Mouse (Mus musculus) liver, adult 2 months (tissue): Measurements from ENCODE around the gene Actr5. TPM values are rescaled to one million over a fixed set of nuclear protein-coding genes. Genes with fewer than 3 reads are reported as not detected.

Experiments used
- DNase-seq: peaks from one replicate; pipeline ENCODE4 v3.0.0-alpha.2; 2011; ENCODE audit warnings: low read depth, low spot score; ENCODE audit errors: extremely low read depth
- H3K27ac ChIP-seq: fragments of 200-500 bp; replicated peaks from 2 replicates; pipeline ENCODE4 v1.5.1; 2012; ENCODE audit warnings: low read depth, mild to moderate bottlenecking, control low read depth, inconsistent platforms, low read length; ENCODE audit not compliant: insufficient read depth
- H3K27me3 ChIP-seq: fragments of 200-500 bp; 2 replicates; pipeline ENCODE4 v1.6.1; 2012; ENCODE audit warnings: mild to moderate bottlenecking, moderate library complexity, low read length, inconsistent platforms; ENCODE audit not compliant: control insufficient read depth, insufficient read depth
- H3K36me3 ChIP-seq: fragments of 200-500 bp; 2 replicates; pipeline ENCODE4 v1.6.1; 2012; ENCODE audit warnings: low read length, inconsistent platforms; ENCODE audit not compliant: control insufficient read depth, insufficient read depth
- H3K4me1 ChIP-seq: fragments of 200-500 bp; 2 replicates; pipeline ENCODE4 v1.6.1; 2011; ENCODE audit warnings: low read length; ENCODE audit not compliant: control insufficient read depth, insufficient read depth
- H3K4me3 ChIP-seq: fragments of 200-500 bp; 2 replicates; pipeline ENCODE4 v1.5.1; 2011; ENCODE audit warnings: low read depth, mild to moderate bottlenecking, control low read depth, low read length, moderate library complexity; ENCODE audit not compliant: insufficient read depth
- H3K79me2 ChIP-seq: fragments of 200-500 bp; 2 replicates; pipeline ENCODE4 v1.6.1; 2012; ENCODE audit warnings: inconsistent platforms, mild to moderate bottlenecking, low read length, moderate library complexity; ENCODE audit not compliant: control insufficient read depth, insufficient read depth
- H3K9ac ChIP-seq: fragments of 200-500 bp; 2 replicates; pipeline ENCODE4 v1.6.1; 2012; ENCODE audit warnings: low read depth, mild to moderate bottlenecking, control low read depth, inconsistent platforms, low read length
- CTCF ChIP-seq: fragments of 200-500 bp; IDR thresholded peaks from 2 replicates; pipeline ENCODE4 v1.5.1; 2011; ENCODE audit warnings: low read depth, low read length, control low read depth
- POLR2A ChIP-seq: fragments of 200-500 bp; IDR thresholded peaks from 2 replicates; pipeline ENCODE4 v1.6.1; 2011; ENCODE audit warnings: low read length, control low read depth; ENCODE audit not compliant: insufficient read depth; ENCODE audit errors: extremely low read depth
- WGBS: fragments of 180-500 bp; shearing (Covaris S2); methylation state at CpG from one replicate; pipeline ENCODE4 v1.1.7; 2018; 5-methylcytosine and 5-hydroxymethylcytosine counted together
- polyA plus RNA-seq: library from polyadenylated mRNA; depleted of rRNA; stranded (reverse); fragments of >200 nt; gene quantifications from 2 replicates; pipeline ENCODE4 v1.2.3, GENCODE M21; 2012
- total RNA-seq: library from RNA; depleted of rRNA; stranded (reverse); fragments of >200 nt; gene quantifications from 2 replicates; pipeline ENCODE4 v1.2.3, GENCODE M21; 2014

Actr5 gene
- total and polyA plus RNA-seq, 2 experiments: 4.6 to 6.3 TPM

DNA sequence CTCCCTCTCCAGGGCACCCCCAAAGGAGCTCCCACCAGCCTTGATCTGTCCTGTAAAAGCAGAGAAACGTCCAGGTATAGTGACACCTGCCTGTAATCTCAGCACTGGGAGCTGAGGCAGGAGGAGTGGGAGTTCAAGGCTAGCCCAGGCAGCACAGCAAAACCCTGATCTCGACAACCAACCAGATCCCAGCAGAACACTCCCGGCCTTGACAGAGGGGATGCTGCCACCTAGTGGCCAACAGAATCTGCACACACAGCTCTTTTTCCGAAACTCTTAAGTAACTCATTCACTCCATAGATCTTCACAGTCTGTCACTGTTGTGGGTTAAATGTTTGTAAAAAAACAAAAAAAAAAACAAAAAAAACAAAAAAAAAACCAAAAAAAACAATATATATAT lies 28.3 kb downstream of the Actr5 start:
- Histone ChIP-seq H3K9ac (no peak overlapping the region), H3K4me3 (no peak overlapping the region), H3K79me2 (no peaks in the 10 kb centered on the region), H3K36me3 (no peaks in the 10 kb centered on the region), H3K27me3 (no peaks in the 10 kb centered on the region), H3K27ac (no peak overlapping the region), H3K4me1 (no peaks in the 10 kb centered on the region)
- DNase-seq: peak; percentile 51
- WGBS: 9% methylated on average over 4 of the region's 4 CpGs
- TF ChIP-seq POLR2A (no peak), CTCF (peak; percentile 91)

DNA sequence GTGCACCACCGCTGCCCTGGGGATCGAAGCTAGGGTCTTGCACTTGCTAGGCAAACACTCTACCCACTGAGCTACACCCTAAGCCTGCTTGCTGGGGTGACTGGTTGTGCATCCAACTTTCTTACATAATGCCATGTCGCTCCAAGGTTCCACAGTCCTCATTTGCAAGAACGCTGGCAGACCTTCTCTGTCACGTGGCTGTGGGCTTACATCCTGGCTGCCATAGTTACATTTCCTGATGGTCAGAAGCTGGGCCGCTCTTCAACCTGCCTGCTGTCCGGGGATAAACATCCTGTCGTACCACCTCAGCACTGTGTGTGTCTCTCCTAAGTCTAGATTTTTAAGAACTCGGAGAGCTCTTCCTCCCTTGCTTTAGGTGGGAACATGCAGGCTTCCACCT lies 30.0 kb downstream of the Actr5 start:
- 65% methylated on average over 9 of the region's 9 CpGs for WGBS
- Histone ChIP-seq H3K4me3 (no peak overlapping the region), H3K36me3 (no peaks in the 10 kb centered on the region), H3K27ac (no peak overlapping the region), H3K9ac (no peak overlapping the region), H3K79me2 (no peaks in the 10 kb centered on the region), H3K4me1 (no peaks in the 10 kb centered on the region), H3K27me3 (no peaks in the 10 kb centered on the region)
- DNase-seq: peak; percentile 32
- TF ChIP-seq POLR2A: no peak
- no peak for TF ChIP-seq CTCF

DNA sequence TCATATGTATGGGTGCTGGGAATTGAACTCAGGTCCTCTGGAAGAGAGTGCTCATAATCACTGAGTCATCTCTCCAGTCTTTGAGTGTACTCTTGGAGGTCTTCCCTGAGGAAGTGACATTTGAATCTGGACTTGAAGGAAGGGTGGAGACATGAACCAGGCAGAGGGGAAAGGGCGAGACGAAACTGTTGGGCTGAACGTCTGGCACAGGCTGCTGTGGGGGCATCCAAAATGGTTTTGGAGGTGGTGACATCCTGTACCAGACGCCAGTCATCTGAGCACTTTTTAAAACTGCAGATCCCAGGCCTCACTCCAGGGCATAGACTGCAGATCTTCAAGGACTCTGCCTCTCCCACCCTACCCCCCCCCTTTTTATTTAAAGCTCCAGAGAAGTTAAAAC lies 31.1 kb downstream of the Actr5 start:
- Histone ChIP-seq H3K36me3 (no peaks in the 10 kb centered on the region), H3K79me2 (no peaks in the 10 kb centered on the region), H3K27me3 (no peaks in the 10 kb centered on the region), H3K4me3 (no peak overlapping the region), H3K27ac (no peak overlapping the region), H3K9ac (no peak overlapping the region), H3K4me1 (no peaks in the 10 kb centered on the region)
- DNase-seq: no peak
- TF ChIP-seq POLR2A (no peak), CTCF (no peak)
- WGBS: 78% methylated on average over 4 of the region's 4 CpGs

DNA sequence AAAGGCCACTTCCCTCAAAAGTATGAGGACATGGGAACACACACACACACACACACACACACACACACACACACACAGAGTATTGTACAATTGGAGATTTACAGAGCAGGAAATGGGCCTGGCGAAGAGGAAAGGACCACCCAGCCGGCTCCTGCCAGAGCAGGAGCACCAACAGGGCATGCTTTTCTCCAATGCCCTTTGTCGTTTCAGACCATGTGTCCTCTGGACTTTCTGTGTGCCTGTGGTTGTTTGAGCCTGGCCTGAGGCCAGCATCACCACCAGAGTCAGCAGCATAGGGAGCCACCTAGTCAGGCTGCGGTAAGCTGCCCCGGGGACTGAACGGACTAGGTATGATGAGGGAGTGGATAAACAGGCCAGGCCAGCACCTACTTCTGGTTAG lies 34.1 kb downstream of the Actr5 start:
- Histone ChIP-seq H3K36me3 (no peaks in the 10 kb centered on the region), H3K9ac (no peak overlapping the region), H3K27ac (no peak overlapping the region), H3K4me3 (no peak overlapping the region), H3K27me3 (no peaks in the 10 kb centered on the region), H3K79me2 (no peaks in the 10 kb centered on the region), H3K4me1 (no peaks in the 10 kb centered on the region)
- no peak for TF ChIP-seq POLR2A
- no peak for TF ChIP-seq CTCF
- WGBS: 17% methylated on average over 6 of the region's 6 CpGs
- peak; percentile 40 for DNase-seq

DNA sequence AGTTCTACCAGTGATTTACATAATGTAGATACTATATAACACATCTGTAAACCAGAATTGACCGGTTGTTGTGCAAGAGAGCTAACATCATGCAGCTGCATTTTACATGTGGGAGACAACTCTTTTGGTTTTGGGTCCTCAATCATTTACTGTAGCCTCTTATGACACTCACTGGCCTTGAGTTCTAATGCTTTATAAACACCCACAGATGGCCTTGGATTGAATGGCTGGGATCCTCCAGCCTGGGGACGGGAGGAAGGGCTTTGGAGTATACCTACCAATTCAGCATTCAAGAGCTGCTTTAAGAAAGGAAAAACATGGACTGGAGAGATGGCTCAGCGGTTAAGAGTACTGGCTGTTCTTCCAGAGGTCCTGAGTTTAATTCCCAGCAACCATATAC lies 34.7 kb downstream of the Actr5 start:
- TF ChIP-seq POLR2A: no peak
- no peak for TF ChIP-seq CTCF
- WGBS: 67% methylated on average over 3 of the region's 3 CpGs
- no peak overlapping the region for H3K9ac ChIP-seq
- DNase-seq: no peak
- H3K27me3 ChIP-seq: no peaks in the 10 kb centered on the region
- no peaks in the 10 kb centered on the region for H3K4me1 ChIP-seq
- H3K27ac ChIP-seq: no peak overlapping the region
- H3K4me3 ChIP-seq: no peak overlapping the region
- no peaks in the 10 kb centered on the region for H3K79me2 ChIP-seq
- H3K36me3 ChIP-seq: no peaks in the 10 kb centered on the region

DNA sequence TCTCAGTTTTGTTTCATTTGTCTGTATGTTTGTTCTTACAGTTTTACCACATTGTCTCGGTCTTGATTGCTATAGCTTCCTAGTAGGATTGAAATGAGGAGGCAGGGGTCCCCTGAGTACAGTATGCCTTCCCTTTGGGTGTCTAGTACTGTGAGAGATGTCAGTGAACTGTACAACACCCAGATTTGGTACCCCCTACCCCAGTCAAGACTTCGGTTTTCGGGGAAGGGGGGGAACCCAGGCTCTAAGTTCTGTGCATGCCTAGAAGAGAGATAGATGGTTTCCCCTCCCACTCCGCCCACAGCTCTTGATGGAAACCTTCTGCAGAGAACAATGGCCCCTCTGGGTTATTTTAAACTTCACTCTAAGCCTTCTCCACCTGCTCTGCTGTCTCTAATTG lies 40.4 kb downstream of the Actr5 start, which contains the start of gene Ppp1r16b:
Gene Ppp1r16b, plus strand, starts transcription at position 301 of the 400 bp plus-strand sequence.
- Histone ChIP-seq H3K4me3 (no peak within 1 kb of the TSS), H3K36me3 (no peaks in the 10 kb centered on the region), H3K4me1 (0 out of 2 replicates have a peak, but pooled peaks cover 2% of the 10 kb centered on the region), H3K79me2 (no peaks in the 10 kb centered on the region), H3K9ac (no peak within 1 kb of the TSS), H3K27ac (no peak within 1 kb of the TSS), H3K27me3 (peaks cover 18% of the 10 kb centered on the region; the same call in 1 of the 2 replicates)
- TF ChIP-seq CTCF (no peak), POLR2A (no peak)
- 80% methylated on average over 4 of the region's 4 CpGs for WGBS
- no peak for DNase-seq
